Mouse (Mus musculus): ENCODE results near the gene Acot7.

DNA sequence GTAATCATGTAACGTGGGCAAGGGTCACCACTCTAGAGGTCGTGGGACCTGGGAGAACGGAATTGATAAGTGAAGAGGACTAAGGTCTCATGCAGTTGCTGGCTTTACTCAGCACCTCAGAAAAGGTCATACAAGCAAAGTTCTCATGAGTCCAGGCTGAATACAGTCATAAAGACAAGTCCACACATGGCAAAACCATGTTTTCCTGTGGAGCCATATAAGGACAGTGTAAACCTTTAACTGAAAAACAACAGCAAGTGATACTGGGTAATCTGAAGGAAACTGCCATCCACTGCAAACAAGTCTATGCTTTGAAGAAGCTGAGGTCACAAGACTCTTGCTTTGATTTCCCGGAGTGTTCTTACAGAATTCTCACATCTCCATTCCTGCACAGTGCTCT lies 11.8 kb downstream of the Acot7 start:
- TF ChIP-seq CTCF (IDR thresholded peaks at IDR 0.05; ENCODE audit: extremely low read depth, insufficient read depth, insufficient read length, insufficient replicate concordance), result no peak
- no peak for TF ChIP-seq POLR2A (IDR thresholded peaks at IDR 0.05; ENCODE audit: low read depth, low read length)
